Mouse (Mus musculus): Measurements from ENCODE around the gene Gsdma2. TPM values are rescaled to one million over a fixed set of nuclear protein-coding genes. Genes with fewer than 3 reads are reported as not detected.

Gsdma2 gene
- polyA plus RNA-seq, 1 experiment = not detected

- H3K79me2 ChIP-seq (ENCODE audit: control insufficient read depth, insufficient read depth) = no peaks in the 10 kb centered on the region
- no peak overlapping the region for H3K4me3 ChIP-seq
- H3K27me3 ChIP-seq (ENCODE audit: control insufficient read depth, insufficient read depth, insufficient read length) = no peaks in the 10 kb centered on the region
- peaks cover 45% of the 10 kb centered on the region for H3K36me3 ChIP-seq (ENCODE audit: control insufficient read depth, insufficient read depth)
- H3K4me2 ChIP-seq (ENCODE audit: low read depth) = no peak overlapping the region
- no peak for TF ChIP-seq CEBPB (IDR thresholded peaks at IDR 0.05; ENCODE audit: insufficient read depth, poor library complexity, severe bottlenecking)
- no peak for TF ChIP-seq POLR2AphosphoS2 (IDR thresholded peaks at IDR 0.05; ENCODE audit: insufficient read length, low read depth)
- no peak for TF ChIP-seq TCF3 (IDR thresholded peaks at IDR 0.05; ENCODE audit: insufficient read length, low read depth)
- no peak for TF ChIP-seq REST (IDR thresholded peaks at IDR 0.05; ENCODE audit: insufficient read depth, insufficient read length)
- TF ChIP-seq SRF (IDR thresholded peaks at IDR 0.05; ENCODE audit: control insufficient read depth, insufficient read length, low read depth) = no peak
- TF ChIP-seq TCF12 (IDR thresholded peaks at IDR 0.05; ENCODE audit: insufficient read depth, poor library complexity, severe bottlenecking) = no peak
- no peak for TF ChIP-seq E2F4 (IDR thresholded peaks at IDR 0.05; ENCODE audit: insufficient read depth)
- no peak for TF ChIP-seq MYOD1 (IDR thresholded peaks at IDR 0.05; ENCODE audit: control insufficient read depth in 1 of 3, insufficient read length in 2 of 3, low read depth in 2 of 3)
- TF ChIP-seq USF1 (IDR thresholded peaks at IDR 0.05; ENCODE audit: low read depth) = no peak
- TF ChIP-seq POLR2A (IDR thresholded peaks at IDR 0.05; ENCODE audit: insufficient read length, low read depth) = no peak
- H3ac ChIP-seq (ENCODE audit: control insufficient read depth, insufficient read length) = no peak overlapping the region
These were observed 46.6 kb downstream of the Gsdma2 start for GRCm38 (mm10) chr11:98693201-98693600.

GRCm38 (mm10) chr11:98693746-98694145, 47.2 kb downstream of the Gsdma2 start:
- Histone ChIP-seq H3K79me2 (ENCODE audit: control insufficient read depth, insufficient read depth) (no peaks in the 10 kb centered on the region), H3K4me2 (ENCODE audit: low read depth) (no peak overlapping the region), H3K36me3 (ENCODE audit: control insufficient read depth, insufficient read depth) (peaks cover 45% of the 10 kb centered on the region), H3K4me3 (no peak overlapping the region), H3ac (ENCODE audit: control insufficient read depth, insufficient read length) (no peak overlapping the region), H3K27me3 (ENCODE audit: control insufficient read depth, insufficient read depth, insufficient read length) (no peaks in the 10 kb centered on the region)
- no peak for TF ChIP-seq POLR2A (IDR thresholded peaks at IDR 0.05; ENCODE audit: insufficient read length, low read depth)
- TF ChIP-seq TCF3 (IDR thresholded peaks at IDR 0.05; ENCODE audit: insufficient read length, low read depth) = no peak

- Histone ChIP-seq H3ac (ENCODE audit: control insufficient read depth, insufficient read length) (no peak overlapping the region), H3K4me2 (ENCODE audit: low read depth) (no peak overlapping the region)
- no peak for TF ChIP-seq REST (IDR thresholded peaks at IDR 0.05; ENCODE audit: insufficient read depth, insufficient read length)
- TF ChIP-seq TCF12 (IDR thresholded peaks at IDR 0.05; ENCODE audit: insufficient read depth, poor library complexity, severe bottlenecking) = no peak
- TF ChIP-seq SRF (IDR thresholded peaks at IDR 0.05; ENCODE audit: control insufficient read depth, insufficient read length, low read depth) = no peak
- no peak for TF ChIP-seq POLR2A (IDR thresholded peaks at IDR 0.05; ENCODE audit: insufficient read length, low read depth)
- TF ChIP-seq MAX (IDR thresholded peaks at IDR 0.05; ENCODE audit: low read depth) = no peak
- TF ChIP-seq CEBPB (IDR thresholded peaks at IDR 0.05; ENCODE audit: insufficient read depth, poor library complexity, severe bottlenecking) = no peak
- no peak for TF ChIP-seq MYOG (IDR thresholded peaks at IDR 0.05; ENCODE audit: control insufficient read depth in 1 of 3, insufficient read depth in 1 of 3, insufficient read length in 2 of 3, low read depth in 2 of 3)
- no peak for TF ChIP-seq USF1 (IDR thresholded peaks at IDR 0.05; ENCODE audit: low read depth)
- TF ChIP-seq MYOD1 (IDR thresholded peaks at IDR 0.05; ENCODE audit: control insufficient read depth in 1 of 3, insufficient read length in 2 of 3, low read depth in 2 of 3) = no peak
- TF ChIP-seq TCF3 (IDR thresholded peaks at IDR 0.05; ENCODE audit: insufficient read length, low read depth) = no peak
- no peak for TF ChIP-seq POLR2AphosphoS2 (IDR thresholded peaks at IDR 0.05; ENCODE audit: insufficient read length, low read depth)
- no peak for TF ChIP-seq E2F4 (IDR thresholded peaks at IDR 0.05; ENCODE audit: insufficient read depth)
These were observed 47.7 kb downstream of the Gsdma2 start for GRCm38 (mm10) chr11:98694301-98694700.

GRCm38 (mm10) chr11:98695408-98695807, 48.8 kb downstream of the Gsdma2 start:
- TF ChIP-seq MYOG (IDR thresholded peaks at IDR 0.05; ENCODE audit: control insufficient read depth in 1 of 3, insufficient read depth in 1 of 3, insufficient read length in 2 of 3, low read depth in 2 of 3) (no peak), REST (IDR thresholded peaks at IDR 0.05; ENCODE audit: insufficient read depth, insufficient read length) (no peak), CEBPB (IDR thresholded peaks at IDR 0.05; ENCODE audit: insufficient read depth, poor library complexity, severe bottlenecking) (no peak), USF1 (IDR thresholded peaks at IDR 0.05; ENCODE audit: low read depth) (no peak), TCF3 (IDR thresholded peaks at IDR 0.05; ENCODE audit: insufficient read length, low read depth) (no peak), MAX (IDR thresholded peaks at IDR 0.05; ENCODE audit: low read depth) (no peak), TCF12 (IDR thresholded peaks at IDR 0.05; ENCODE audit: insufficient read depth, poor library complexity, severe bottlenecking) (no peak), MYOD1 (IDR thresholded peaks at IDR 0.05; ENCODE audit: control insufficient read depth in 1 of 3, insufficient read length in 2 of 3, low read depth in 2 of 3) (no peak), SRF (IDR thresholded peaks at IDR 0.05; ENCODE audit: control insufficient read depth, insufficient read length, low read depth) (no peak)
- no peaks in the 10 kb centered on the region for H3K79me2 ChIP-seq (ENCODE audit: control insufficient read depth, insufficient read depth)
- H3K27me3 ChIP-seq (ENCODE audit: control insufficient read depth, insufficient read depth, insufficient read length) = no peaks in the 10 kb centered on the region

More at GRCm38 (mm10) chr11:98694301-98694700, 47.7 kb downstream of the Gsdma2 start:
- H3K27me3 ChIP-seq (ENCODE audit: control insufficient read depth, insufficient read depth, insufficient read length) = no peaks in the 10 kb centered on the region
- no peaks in the 10 kb centered on the region for H3K79me2 ChIP-seq (ENCODE audit: control insufficient read depth, insufficient read depth)
- peaks cover 42% of the 10 kb centered on the region for H3K36me3 ChIP-seq (ENCODE audit: control insufficient read depth, insufficient read depth)
- no peak overlapping the region for H3K4me3 ChIP-seq

GRCm38 (mm10) chr11:98696454-98697216, 50.1 kb downstream of the Gsdma2 start:
- peaks cover 18% of the 10 kb centered on the region for H3K36me3 ChIP-seq (ENCODE audit: control insufficient read depth, insufficient read depth)
- no peak for TF ChIP-seq SRF (IDR thresholded peaks at IDR 0.05; ENCODE audit: control insufficient read depth, insufficient read length, low read depth)
- TF ChIP-seq POLR2AphosphoS2 (IDR thresholded peaks at IDR 0.05; ENCODE audit: insufficient read length, low read depth) = peak; percentile 11
- TF ChIP-seq CEBPB (IDR thresholded peaks at IDR 0.05; ENCODE audit: insufficient read depth, poor library complexity, severe bottlenecking) = no peak
- H3K27me3 ChIP-seq (ENCODE audit: control insufficient read depth, insufficient read depth, insufficient read length) = no peaks in the 10 kb centered on the region
- H3ac ChIP-seq (ENCODE audit: control insufficient read depth, insufficient read length) = no peak overlapping the region
- H3K79me2 ChIP-seq (ENCODE audit: control insufficient read depth, insufficient read depth) = no peaks in the 10 kb centered on the region
- no peak overlapping the region for H3K4me2 ChIP-seq (ENCODE audit: low read depth)
- H3K4me3 ChIP-seq = no peak overlapping the region

More at GRCm38 (mm10) chr11:98695408-98695807, 48.8 kb downstream of the Gsdma2 start:
- Histone ChIP-seq H3K4me3 (no peak overlapping the region), H3K36me3 (ENCODE audit: control insufficient read depth, insufficient read depth) (peaks cover 31% of the 10 kb centered on the region), H3ac (ENCODE audit: control insufficient read depth, insufficient read length) (no peak overlapping the region), H3K4me2 (ENCODE audit: low read depth) (no peak overlapping the region)

All from myocyte (in vitro differentiated cells).